Mouse (Mus musculus): ENCODE data around the gene Tmem40.

- TF ChIP-seq CTCF (IDR thresholded peaks at IDR 0.05; ENCODE audit: borderline replicate concordance, extremely low read depth, insufficient read depth, insufficient read length) (no peak), POLR2A (IDR thresholded peaks at IDR 0.05; ENCODE audit: borderline replicate concordance, extremely low read depth, insufficient read depth, insufficient read length, poor library complexity, severe bottlenecking) (no peak)
Observed at GRCm38 (mm10) chr6:115808196-115808487, 45.9 kb upstream of the Tmem40 start.

All from brain, embryonic 14.5 days (tissue).